Mouse (Mus musculus): Measurements from ENCODE around the gene Hdgfl2. TPM values are rescaled to one million over a fixed set of nuclear protein-coding genes. Genes with fewer than 3 reads are reported as not detected.
A peak's percentile ranks its signal among the peaks of the same experiment; 100 is the strongest.

Hdgfl2 gene
- polyA plus RNA-seq, 1 experiment from 2014 or later: 121 TPM

- H3K9ac ChIP-seq (ENCODE audit: low read length): no peak overlapping the region
- no peaks in the 10 kb centered on the region for H3K9me3 ChIP-seq (ENCODE audit: control insufficient read depth, low read length)
- ATAC-seq (ENCODE audit: low FRiP score): no peak
- no peak overlapping the region for H3K4me3 ChIP-seq (ENCODE audit: low read depth, low read length)
- WGBS: 91% methylated on average over 2 of the region's 2 CpGs
- H3K36me3 ChIP-seq (ENCODE audit: control insufficient read depth, insufficient read depth, low read length): no peaks in the 10 kb centered on the region
- H3K27ac ChIP-seq (ENCODE audit: low read depth, low read length): no peak overlapping the region
- no peaks in the 10 kb centered on the region for H3K4me1 ChIP-seq (ENCODE audit: control insufficient read depth, insufficient read depth, low read length)
- DNase-seq (ENCODE audit: low spot score, missing footprints): peak; percentile 33
- no peak overlapping the region for H3K4me2 ChIP-seq
- H3K27me3 ChIP-seq (ENCODE audit: control insufficient read depth, insufficient read depth, low read length): no peaks in the 10 kb centered on the region
Observed at GRCm38 (mm10) chr17:56107736-56108135, 28.3 kb downstream of the Hdgfl2 start.

GRCm38 (mm10) chr17:56108334-56109044 is 29.1 kb downstream of the Hdgfl2 start:
- Histone ChIP-seq H3K9ac (ENCODE audit: low read length) (no peak overlapping the region), H3K4me1 (ENCODE audit: control insufficient read depth, insufficient read depth, low read length) (no peaks in the 10 kb centered on the region), H3K9me3 (ENCODE audit: control insufficient read depth, low read length) (no peaks in the 10 kb centered on the region), H3K4me3 (ENCODE audit: low read depth, low read length) (no peak overlapping the region), H3K27ac (ENCODE audit: low read depth, low read length) (no peak overlapping the region), H3K4me2 (no peak overlapping the region), H3K27me3 (ENCODE audit: control insufficient read depth, insufficient read depth, low read length) (no peaks in the 10 kb centered on the region), H3K36me3 (ENCODE audit: control insufficient read depth, insufficient read depth, low read length) (no peaks in the 10 kb centered on the region)
- ATAC-seq (ENCODE audit: low FRiP score) (no peak), DNase-seq (ENCODE audit: low spot score, missing footprints) (peak; percentile 78)
- WGBS: 81% methylated on average over 6 of the region's 6 CpGs

- ATAC-seq (ENCODE audit: low FRiP score) (0 out of 2 replicates have a peak, but pooled peaks have one; percentile 20), DNase-seq (ENCODE audit: low spot score, missing footprints) (no peak)
- no peaks in the 10 kb centered on the region for H3K9me3 ChIP-seq (ENCODE audit: control insufficient read depth, low read length)
- H3K27ac ChIP-seq (ENCODE audit: low read depth, low read length): no peak within 1 kb of the TSS
- H3K4me2 ChIP-seq: no peak within 1 kb of the TSS
- H3K9ac ChIP-seq (ENCODE audit: low read length): no peak within 1 kb of the TSS
- no peak within 1 kb of the TSS for H3K4me3 ChIP-seq (ENCODE audit: low read depth, low read length)
- H3K36me3 ChIP-seq (ENCODE audit: control insufficient read depth, insufficient read depth, low read length): no peaks in the 10 kb centered on the region
- 56% methylated on average over 10 of the region's 10 CpGs for WGBS
- no peaks in the 10 kb centered on the region for H3K4me1 ChIP-seq (ENCODE audit: control insufficient read depth, insufficient read depth, low read length)
- no peaks in the 10 kb centered on the region for H3K27me3 ChIP-seq (ENCODE audit: control insufficient read depth, insufficient read depth, low read length)
Observed at GRCm38 (mm10) chr17:56109219-56110051, 30.0 kb downstream of the Hdgfl2 start, which contains the start of gene Plin4. Plin4 (minus strand) TSS chr17:56109803.

GRCm38 (mm10) chr17:56110571-56110970 is 31.1 kb downstream of the Hdgfl2 start:
- DNase-seq (ENCODE audit: low spot score, missing footprints) (no peak), ATAC-seq (ENCODE audit: low FRiP score) (no peak)
- Histone ChIP-seq H3K27ac (ENCODE audit: low read depth, low read length) (no peak overlapping the region), H3K27me3 (ENCODE audit: control insufficient read depth, insufficient read depth, low read length) (no peaks in the 10 kb centered on the region), H3K4me1 (ENCODE audit: control insufficient read depth, insufficient read depth, low read length) (no peaks in the 10 kb centered on the region), H3K4me2 (no peak overlapping the region), H3K36me3 (ENCODE audit: control insufficient read depth, insufficient read depth, low read length) (no peaks in the 10 kb centered on the region), H3K4me3 (ENCODE audit: low read depth, low read length) (no peak overlapping the region), H3K9me3 (ENCODE audit: control insufficient read depth, low read length) (no peaks in the 10 kb centered on the region), H3K9ac (ENCODE audit: low read length) (no peak overlapping the region)
- WGBS: 75% methylated on average over 4 of the region's 4 CpGs

- 69% methylated on average over 1 of the region's 1 CpGs for WGBS
Observed at GRCm38 (mm10) chr17:56111021-56111420, 31.6 kb downstream of the Hdgfl2 start.

GRCm38 (mm10) chr17:56111864-56112263 is 32.4 kb downstream of the Hdgfl2 start:
- H3K36me3 ChIP-seq (ENCODE audit: control insufficient read depth, insufficient read depth, low read length): no peaks in the 10 kb centered on the region
- ATAC-seq (ENCODE audit: low FRiP score): peak; percentile 52; the same call in 1 of the 2 replicates

More at GRCm38 (mm10) chr17:56111021-56111420, 31.6 kb downstream of the Hdgfl2 start:
- ATAC-seq (ENCODE audit: low FRiP score) (no peak), DNase-seq (ENCODE audit: low spot score, missing footprints) (no peak)
- Histone ChIP-seq H3K27me3 (ENCODE audit: control insufficient read depth, insufficient read depth, low read length) (no peaks in the 10 kb centered on the region), H3K4me3 (ENCODE audit: low read depth, low read length) (no peak overlapping the region), H3K27ac (ENCODE audit: low read depth, low read length) (no peak overlapping the region), H3K36me3 (ENCODE audit: control insufficient read depth, insufficient read depth, low read length) (no peaks in the 10 kb centered on the region), H3K4me2 (no peak overlapping the region), H3K9me3 (ENCODE audit: control insufficient read depth, low read length) (no peaks in the 10 kb centered on the region), H3K9ac (ENCODE audit: low read length) (no peak overlapping the region), H3K4me1 (ENCODE audit: control insufficient read depth, insufficient read depth, low read length) (no peaks in the 10 kb centered on the region)

GRCm38 (mm10) chr17:56112743-56113142 is 33.3 kb downstream of the Hdgfl2 start:
- DNase-seq (ENCODE audit: low spot score, missing footprints): no peak
- H3K9ac ChIP-seq (ENCODE audit: low read length): no peak overlapping the region
- H3K27ac ChIP-seq (ENCODE audit: low read depth, low read length): no peak overlapping the region
- 0 out of 2 replicates have a peak, but pooled peaks cover 3% of the 10 kb centered on the region for H3K27me3 ChIP-seq (ENCODE audit: control insufficient read depth, insufficient read depth, low read length)
- H3K4me2 ChIP-seq: no peak overlapping the region
- no peaks in the 10 kb centered on the region for H3K9me3 ChIP-seq (ENCODE audit: control insufficient read depth, low read length)
- ATAC-seq (ENCODE audit: low FRiP score): no peak
- H3K4me3 ChIP-seq (ENCODE audit: low read depth, low read length): no peak overlapping the region
- WGBS: 79% methylated on average over 3 of the region's 3 CpGs
- H3K4me1 ChIP-seq (ENCODE audit: control insufficient read depth, insufficient read depth, low read length): 0 out of 2 replicates have a peak, but pooled peaks cover 3% of the 10 kb centered on the region
- no peaks in the 10 kb centered on the region for H3K36me3 ChIP-seq (ENCODE audit: control insufficient read depth, insufficient read depth, low read length)

More at GRCm38 (mm10) chr17:56111864-56112263, 32.4 kb downstream of the Hdgfl2 start:
- Histone ChIP-seq H3K9ac (ENCODE audit: low read length) (no peak overlapping the region), H3K4me2 (no peak overlapping the region), H3K4me1 (ENCODE audit: control insufficient read depth, insufficient read depth, low read length) (no peaks in the 10 kb centered on the region), H3K27ac (ENCODE audit: low read depth, low read length) (no peak overlapping the region), H3K9me3 (ENCODE audit: control insufficient read depth, low read length) (no peaks in the 10 kb centered on the region), H3K4me3 (ENCODE audit: low read depth, low read length) (no peak overlapping the region), H3K27me3 (ENCODE audit: control insufficient read depth, insufficient read depth, low read length) (no peaks in the 10 kb centered on the region)
- WGBS: 43% methylated on average over 5 of the region's 5 CpGs
- DNase-seq (ENCODE audit: low spot score, missing footprints): peak; percentile 91

- Histone ChIP-seq H3K4me3 (ENCODE audit: low read depth, low read length) (no peak overlapping the region), H3K4me2 (no peak overlapping the region), H3K36me3 (ENCODE audit: control insufficient read depth, insufficient read depth, low read length) (no peaks in the 10 kb centered on the region), H3K4me1 (ENCODE audit: control insufficient read depth, insufficient read depth, low read length) (0 out of 2 replicates have a peak, but pooled peaks cover 3% of the 10 kb centered on the region), H3K9me3 (ENCODE audit: control insufficient read depth, low read length) (no peaks in the 10 kb centered on the region), H3K27me3 (ENCODE audit: control insufficient read depth, insufficient read depth, low read length) (peaks cover 28% of the 10 kb centered on the region), H3K9ac (ENCODE audit: low read length) (no peak overlapping the region), H3K27ac (ENCODE audit: low read depth, low read length) (no peak overlapping the region)
- WGBS: 81% methylated on average over 10 of the region's 10 CpGs
- DNase-seq (ENCODE audit: low spot score, missing footprints) (no peak), ATAC-seq (ENCODE audit: low FRiP score) (no peak)
Observed at GRCm38 (mm10) chr17:56116193-56116592, 36.8 kb downstream of the Hdgfl2 start.
